Mouse (Mus musculus) G1E (cell line): ENCODE measurements around the gene Erich4.
"Not testable (repeated sequence)": the region's sequence is repeated elsewhere in the genome, so short reads cannot be mapped to it uniquely, and the experiment has no call there.

ENCODE experiments used
- CTCF ChIP-seq: IDR thresholded peaks from 2 replicates; pipeline ENCODE4 v1.5.1; 2012; ENCODE audit warnings: low read depth, low read length, inconsistent platforms, mixed read lengths
- GATA1 ChIP-seq: IDR thresholded peaks from 2 replicates; pipeline ENCODE4 v1.6.1; 2012; ENCODE audit warnings: borderline replicate concordance, low read length, inconsistent platforms, mixed read lengths
- GATA2 ChIP-seq: IDR thresholded peaks from 2 replicates; pipeline ENCODE4 v1.6.1; 2012; ENCODE audit warnings: low read depth, low read length, inconsistent platforms, borderline replicate concordance

DNA sequence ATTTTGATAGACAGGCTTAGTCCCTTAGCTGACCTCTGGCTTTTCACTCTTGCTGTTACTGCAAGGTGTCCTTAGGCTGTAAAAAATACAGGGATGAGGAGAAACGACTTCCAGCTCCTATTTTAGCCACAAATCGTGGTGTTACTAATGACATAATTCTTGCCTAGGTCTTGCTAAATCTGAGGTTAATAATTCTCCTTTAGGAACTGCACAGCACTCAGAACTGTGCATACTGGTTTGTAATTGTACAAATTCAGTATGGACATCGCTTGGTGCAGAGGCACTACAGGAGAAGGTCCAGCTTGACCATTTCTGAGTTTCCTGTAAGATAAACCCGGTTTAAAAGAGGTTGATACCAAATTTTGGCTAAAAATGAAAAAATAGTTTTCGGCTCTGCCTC lies 41.9 kb downstream of the Erich4 start:
- not testable (repeated sequence) for TF ChIP-seq CTCF, GATA1, GATA2
